Mouse (Mus musculus): ENCODE measurements at regions not wholly inside any gene's neighbourhood (a gene's known extent, or its start where the extent isn't known, plus 50 kb on each side); places are given as distances from the start of the nearest gene placed in this dataset.

DNA sequence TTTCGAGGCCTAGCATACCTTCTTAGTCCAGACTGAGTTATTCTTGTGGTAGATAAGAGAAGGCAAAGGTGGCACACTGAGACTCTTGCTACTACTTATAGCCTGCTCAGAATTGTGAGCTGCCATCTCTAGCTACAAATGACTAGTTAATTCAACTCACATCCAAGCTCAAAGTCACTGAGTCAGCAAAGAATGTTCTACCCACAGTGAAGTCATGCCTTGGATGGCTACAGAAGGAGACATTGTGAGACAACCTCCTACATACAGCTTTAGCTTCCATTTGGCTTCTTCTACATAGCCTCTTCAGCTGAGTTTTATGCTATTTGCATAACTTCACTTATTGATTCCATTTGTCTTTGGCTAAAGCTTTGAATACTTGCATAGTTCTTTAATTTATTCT, 217.2 kb downstream of the Gm21750 start:
- WGBS: 67% methylated on average over 1 of the region's 1 CpGs
- ATAC-seq (replicated peaks; ENCODE audit: insufficient number of reproducible peaks, insufficient read depth, low FRiP score, low read depth): no peak

DNA sequence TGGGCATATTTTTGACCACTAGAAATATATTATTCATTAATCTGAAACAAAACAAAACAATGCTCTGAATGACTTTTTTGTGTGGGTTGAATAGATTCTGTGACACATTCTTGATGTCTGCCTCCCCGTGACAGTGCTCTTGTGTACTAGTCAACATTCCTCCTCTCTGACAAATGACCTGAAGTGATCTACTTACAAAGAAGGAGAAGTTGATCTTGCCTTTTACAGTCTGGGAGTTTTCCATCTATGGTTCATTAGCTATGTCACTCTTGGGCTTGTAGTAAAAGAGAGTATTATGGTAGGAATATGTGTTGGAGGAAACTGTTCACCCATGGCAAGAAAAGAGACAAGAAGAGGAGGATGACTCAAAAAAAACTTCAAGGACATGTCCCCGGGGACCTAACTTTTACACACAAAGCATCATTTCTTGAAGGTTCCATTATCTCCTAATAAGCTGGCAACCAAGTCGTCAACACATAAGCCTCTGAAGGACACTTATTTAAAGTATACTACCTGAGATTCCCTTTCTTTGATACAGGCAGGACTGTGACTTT, 217.9 kb downstream of the Gm21750 start:
- no peaks in the 10 kb centered on the region for H3K36me3 ChIP-seq
- 68% methylated on average over 3 of the region's 3 CpGs for WGBS
- no peaks in the 10 kb centered on the region for H3K9me3 ChIP-seq (replicated peaks)

More for the DNA sequence above, 217.2 kb downstream of the Gm21750 start:
- Histone ChIP-seq H3K4me1 (replicated peaks) (no peaks in the 10 kb centered on the region), H3K36me3 (no peaks in the 10 kb centered on the region), H3K9me3 (replicated peaks) (no peaks in the 10 kb centered on the region), H3K27ac (no peak overlapping the region), H3K4me3 (no peak overlapping the region), H3K27me3 (no peaks in the 10 kb centered on the region), H3K4me2 (no peak overlapping the region), H3K9ac (no peak overlapping the region)

DNA sequence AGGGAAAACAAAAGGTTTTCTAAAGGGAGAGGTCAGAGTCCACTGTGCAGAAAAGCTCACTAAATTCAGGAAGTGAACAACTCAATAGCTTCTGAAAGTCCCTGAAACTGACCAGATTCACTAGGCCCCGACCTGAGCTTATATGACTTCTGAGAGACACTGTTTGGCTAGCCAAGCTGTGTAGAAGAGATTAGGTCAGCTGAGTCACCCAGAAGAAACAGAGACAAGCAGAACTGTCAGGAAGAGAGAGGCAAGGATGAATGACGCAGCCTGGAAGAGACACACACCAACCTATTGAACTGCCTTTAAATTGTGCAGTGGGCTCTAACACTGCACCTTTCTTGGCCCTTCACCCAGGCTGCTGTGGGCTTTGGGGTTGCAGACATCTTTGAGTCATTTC, 230.4 kb downstream of the Gm21750 start:
- no peak overlapping the region for H3K4me2 ChIP-seq
- ATAC-seq (replicated peaks; ENCODE audit: insufficient number of reproducible peaks, insufficient read depth, low FRiP score, low read depth): no peak
- 53% methylated on average over 2 of the region's 2 CpGs for WGBS
- H3K4me1 ChIP-seq (replicated peaks): no peaks in the 10 kb centered on the region
- no peaks in the 10 kb centered on the region for H3K36me3 ChIP-seq
- H3K9me3 ChIP-seq (replicated peaks): no peaks in the 10 kb centered on the region
- no peaks in the 10 kb centered on the region for H3K27me3 ChIP-seq
- H3K9ac ChIP-seq: no peak overlapping the region
- no peak overlapping the region for H3K4me3 ChIP-seq
- no peak overlapping the region for H3K27ac ChIP-seq

More for the DNA sequence above, 217.9 kb downstream of the Gm21750 start:
- no peak overlapping the region for H3K9ac ChIP-seq
- H3K27ac ChIP-seq: no peak overlapping the region
- no peak overlapping the region for H3K4me2 ChIP-seq
- no peak overlapping the region for H3K4me3 ChIP-seq
- no peaks in the 10 kb centered on the region for H3K4me1 ChIP-seq (replicated peaks)
- ATAC-seq (replicated peaks; ENCODE audit: insufficient number of reproducible peaks, insufficient read depth, low FRiP score, low read depth): no peak
- no peaks in the 10 kb centered on the region for H3K27me3 ChIP-seq

DNA sequence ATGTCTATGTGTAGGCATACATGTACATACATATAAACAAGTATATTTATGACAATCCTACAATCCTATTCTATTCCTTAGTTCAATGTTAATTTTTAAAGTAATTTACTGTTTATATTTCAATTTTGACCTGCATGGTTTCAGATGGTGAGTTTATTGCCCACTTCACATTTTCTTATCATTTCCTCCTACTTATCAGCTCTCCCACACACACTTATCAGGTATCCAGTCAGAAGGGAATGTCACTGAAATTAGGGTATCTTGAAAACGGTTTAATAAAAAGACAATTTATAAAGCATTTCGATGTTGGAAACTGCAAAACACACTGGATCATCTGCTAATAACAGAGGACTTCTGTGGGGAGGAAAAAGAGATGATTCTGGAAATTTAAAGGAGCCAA, 233.8 kb downstream of the Gm21750 start:
- H3K9me3 ChIP-seq (replicated peaks): no peaks in the 10 kb centered on the region
- no peak overlapping the region for H3K9ac ChIP-seq
- 56% methylated on average over 2 of the region's 2 CpGs for WGBS
- no peaks in the 10 kb centered on the region for H3K4me1 ChIP-seq (replicated peaks)
- H3K4me2 ChIP-seq: no peak overlapping the region
- no peaks in the 10 kb centered on the region for H3K36me3 ChIP-seq
- no peak overlapping the region for H3K4me3 ChIP-seq
- H3K27ac ChIP-seq: no peak overlapping the region
- H3K27me3 ChIP-seq: no peaks in the 10 kb centered on the region
- no peak for ATAC-seq (replicated peaks; ENCODE audit: insufficient number of reproducible peaks, insufficient read depth, low FRiP score, low read depth)

DNA sequence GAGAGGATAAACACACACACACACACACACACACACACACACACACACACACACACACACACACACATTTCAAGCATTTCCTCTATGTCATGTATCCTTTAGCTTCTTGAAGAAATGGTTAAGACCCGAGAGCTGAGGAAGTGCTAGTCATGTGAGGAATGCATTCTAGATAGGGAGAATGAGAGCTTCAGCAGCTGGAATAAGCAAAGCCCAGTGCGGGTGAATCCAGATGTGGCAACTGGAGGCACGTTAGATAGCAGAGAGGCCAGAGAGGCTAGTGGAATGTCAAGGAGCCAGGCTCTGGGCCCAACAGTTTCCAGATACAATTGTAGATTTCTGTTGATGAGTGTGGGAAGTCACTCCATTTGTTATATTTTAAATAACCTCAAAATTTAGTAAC, 234.2 kb downstream of the Gm21750 start:
- WGBS: 21% methylated on average over 3 of the region's 3 CpGs
- ATAC-seq (replicated peaks; ENCODE audit: insufficient number of reproducible peaks, insufficient read depth, low FRiP score, low read depth): no peak
- Histone ChIP-seq H3K27me3 (no peaks in the 10 kb centered on the region), H3K4me2 (no peak overlapping the region), H3K9me3 (replicated peaks) (no peaks in the 10 kb centered on the region), H3K27ac (no peak overlapping the region), H3K4me1 (replicated peaks) (no peaks in the 10 kb centered on the region), H3K4me3 (no peak overlapping the region), H3K36me3 (no peaks in the 10 kb centered on the region), H3K9ac (no peak overlapping the region)

DNA sequence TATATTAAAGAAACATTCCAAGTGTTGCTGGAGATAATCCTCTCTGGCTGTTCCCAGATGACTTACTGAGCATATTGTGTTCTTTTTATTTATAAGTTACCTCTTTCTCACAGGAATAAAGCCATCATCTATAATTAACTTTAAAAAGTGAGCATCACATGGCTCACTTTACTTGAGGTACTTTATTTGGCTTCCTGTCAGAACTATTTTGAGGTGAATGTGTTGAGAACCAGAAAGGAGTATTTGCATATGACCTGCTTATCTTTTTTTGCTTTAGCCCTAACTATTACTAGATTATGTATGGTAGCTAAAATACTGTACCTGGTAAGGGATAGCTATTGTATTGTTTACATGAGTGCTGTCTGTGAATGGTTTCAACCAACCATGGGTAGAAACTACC, 238.1 kb downstream of the Gm21750 start:
- H3K36me3 ChIP-seq: no peaks in the 10 kb centered on the region
- no peaks in the 10 kb centered on the region for H3K9me3 ChIP-seq (replicated peaks)
- H3K27ac ChIP-seq: no peak overlapping the region
- no peak overlapping the region for H3K4me2 ChIP-seq
- H3K9ac ChIP-seq: no peak overlapping the region
- H3K4me3 ChIP-seq: no peak overlapping the region
- no peaks in the 10 kb centered on the region for H3K4me1 ChIP-seq (replicated peaks)
- no peaks in the 10 kb centered on the region for H3K27me3 ChIP-seq
- no peak for ATAC-seq (replicated peaks; ENCODE audit: insufficient number of reproducible peaks, insufficient read depth, low FRiP score, low read depth)

DNA sequence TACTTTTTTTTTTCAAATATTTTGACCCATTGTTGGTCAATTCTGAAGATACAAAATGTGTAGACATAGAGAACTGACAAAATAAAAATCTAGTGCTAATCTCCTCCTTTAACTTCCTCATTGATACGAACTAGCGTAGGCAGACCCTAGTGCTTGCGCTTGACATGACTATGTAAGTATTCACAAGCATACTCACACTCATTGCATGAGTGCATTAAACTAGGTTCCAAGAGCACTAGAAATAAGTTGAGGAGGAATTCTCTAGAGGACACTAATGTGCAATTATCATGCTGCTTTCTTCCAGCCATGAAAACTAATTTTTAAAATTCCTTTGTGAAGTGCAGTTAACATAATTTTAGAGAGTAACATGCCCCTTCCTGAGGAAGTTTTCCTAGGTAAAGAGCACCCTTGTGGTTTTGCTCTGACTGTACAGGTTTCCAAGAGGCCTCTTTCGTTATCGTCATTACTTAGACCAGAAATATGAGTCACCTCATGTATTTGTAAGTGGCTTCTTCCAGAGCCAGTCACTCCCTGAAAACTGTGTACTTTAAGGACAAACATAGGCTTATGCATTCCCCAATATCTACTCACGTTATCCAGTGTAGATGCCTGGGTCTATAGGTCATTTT, 241.2 kb downstream of the Gm21750 start:
- no peak for ATAC-seq (replicated peaks; ENCODE audit: insufficient number of reproducible peaks, insufficient read depth, low FRiP score, low read depth)
- no peak overlapping the region for H3K4me3 ChIP-seq
- no peaks in the 10 kb centered on the region for H3K9me3 ChIP-seq (replicated peaks)
- no peak overlapping the region for H3K9ac ChIP-seq
- WGBS: 79% methylated on average over 6 of the region's 6 CpGs
- H3K4me2 ChIP-seq: no peak overlapping the region
- H3K36me3 ChIP-seq: no peaks in the 10 kb centered on the region
- no peaks in the 10 kb centered on the region for H3K27me3 ChIP-seq
- H3K4me1 ChIP-seq (replicated peaks): no peaks in the 10 kb centered on the region
- no peak overlapping the region for H3K27ac ChIP-seq

DNA sequence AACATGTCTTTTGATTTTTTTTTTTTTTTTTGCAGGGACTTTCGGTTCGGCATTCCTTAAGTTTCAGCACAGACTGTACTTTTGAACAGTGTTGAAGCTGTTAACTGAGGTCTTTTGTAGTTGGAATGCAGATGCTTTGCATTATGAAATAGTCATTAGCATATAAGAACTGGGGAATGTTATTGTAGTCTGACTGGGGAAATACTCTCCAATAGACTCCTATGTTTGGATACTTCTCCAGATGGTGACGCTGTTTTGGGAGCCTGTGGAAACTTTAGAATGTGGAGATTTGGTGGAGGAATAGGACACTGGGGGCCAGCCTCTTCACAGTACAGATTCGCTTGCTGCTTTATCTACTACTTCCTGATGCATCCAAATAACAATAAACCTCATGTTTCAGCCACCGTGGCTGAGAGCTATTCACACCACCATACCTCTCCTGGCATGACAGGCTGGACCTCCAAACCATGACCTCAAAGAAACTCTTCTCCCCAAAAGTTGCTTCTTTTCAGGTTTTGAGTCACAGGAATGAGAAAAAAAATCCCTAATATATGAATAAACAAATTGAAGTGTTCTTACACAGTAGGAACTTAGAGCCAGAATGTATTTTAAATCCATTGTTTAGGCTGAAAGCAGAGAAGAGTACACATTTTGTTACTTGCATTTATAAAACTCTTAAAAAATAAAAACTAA, 252.9 kb downstream of the Gm21750 start:
- Histone ChIP-seq H3K4me3 (no peak overlapping the region), H3K4me1 (replicated peaks) (no peaks in the 10 kb centered on the region), H3K9ac (no peak overlapping the region), H3K27ac (no peak overlapping the region), H3K27me3 (no peaks in the 10 kb centered on the region), H3K9me3 (replicated peaks) (no peaks in the 10 kb centered on the region), H3K36me3 (no peaks in the 10 kb centered on the region), H3K4me2 (no peak overlapping the region)
- no peak for ATAC-seq (replicated peaks; ENCODE audit: insufficient number of reproducible peaks, insufficient read depth, low FRiP score, low read depth)
- WGBS: 55% methylated on average over 5 of the region's 5 CpGs

DNA sequence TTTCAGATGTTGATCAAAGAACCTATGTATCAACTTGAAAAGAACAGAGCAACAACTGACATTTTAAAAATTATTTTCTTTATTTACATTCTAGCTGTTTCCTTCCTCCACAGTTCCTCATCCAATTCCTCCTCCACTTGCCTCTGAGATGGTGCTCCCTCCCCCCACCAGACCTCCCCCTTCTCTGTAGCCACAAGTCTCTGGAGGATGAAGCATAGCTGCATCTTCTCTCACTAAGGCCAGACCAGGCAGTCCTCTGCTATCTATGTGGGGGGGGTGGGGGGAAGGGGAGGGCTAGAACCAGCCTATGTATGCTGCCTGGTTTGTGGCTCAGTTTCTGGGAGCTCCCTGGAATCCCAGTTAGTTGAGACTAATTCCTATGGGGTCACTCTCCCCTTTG, 255.0 kb downstream of the Gm21750 start:
- H3K36me3 ChIP-seq: no peaks in the 10 kb centered on the region
- no peak for ATAC-seq (replicated peaks; ENCODE audit: insufficient number of reproducible peaks, insufficient read depth, low FRiP score, low read depth)
- no peaks in the 10 kb centered on the region for H3K4me1 ChIP-seq (replicated peaks)
- H3K27ac ChIP-seq: no peak overlapping the region
- no peaks in the 10 kb centered on the region for H3K9me3 ChIP-seq (replicated peaks)
- no peaks in the 10 kb centered on the region for H3K27me3 ChIP-seq
- H3K9ac ChIP-seq: no peak overlapping the region
- no peak overlapping the region for H3K4me2 ChIP-seq
- no peak overlapping the region for H3K4me3 ChIP-seq

DNA sequence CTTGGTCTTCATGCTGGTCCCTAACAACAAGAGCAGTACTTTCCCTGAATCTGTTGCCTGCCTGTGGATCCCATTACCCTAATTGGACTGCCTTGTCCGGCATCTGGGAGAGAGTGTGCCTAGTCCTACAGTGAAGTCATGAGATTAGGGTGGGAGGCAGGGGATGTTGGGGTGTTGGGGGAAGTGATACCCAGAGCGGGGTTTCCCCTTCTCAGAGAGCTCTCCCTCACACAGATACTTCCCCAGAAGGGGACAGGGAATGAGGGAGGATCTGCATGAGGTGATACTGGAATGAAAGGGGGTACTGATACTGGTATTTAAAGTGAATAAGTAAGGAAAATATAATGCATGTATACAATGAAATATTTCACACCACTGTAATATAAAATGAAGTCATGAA, 270.1 kb downstream of the Gm21750 start:
- 51% methylated on average over 2 of the region's 2 CpGs for WGBS
- no peak for ATAC-seq (replicated peaks; ENCODE audit: insufficient number of reproducible peaks, insufficient read depth, low FRiP score, low read depth)
- no peaks in the 10 kb centered on the region for H3K36me3 ChIP-seq

DNA sequence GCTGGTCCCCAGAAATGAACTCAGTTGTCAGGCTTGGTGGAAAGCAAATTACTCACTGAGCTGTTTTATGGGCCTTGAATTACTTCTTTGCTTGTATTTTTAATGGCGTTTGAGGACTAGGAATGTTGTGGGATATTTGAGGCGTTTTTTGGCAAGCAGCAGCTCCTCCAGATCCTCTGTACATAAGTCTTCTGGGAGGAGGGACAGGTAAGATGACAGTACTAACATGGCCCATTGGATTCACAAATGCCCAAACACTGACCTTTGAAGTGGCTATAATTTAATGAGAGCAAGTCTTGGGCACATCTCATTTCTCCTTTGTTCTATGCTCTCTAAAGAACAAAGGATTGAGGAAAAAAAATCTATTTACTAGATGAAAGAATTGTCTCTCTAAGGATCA, 286.3 kb downstream of the Gm21750 start:
- no peak overlapping the region for H3K4me2 ChIP-seq
- H3K9ac ChIP-seq: no peak overlapping the region
- no peaks in the 10 kb centered on the region for H3K27me3 ChIP-seq
- H3K4me1 ChIP-seq (replicated peaks): no peaks in the 10 kb centered on the region
- H3K36me3 ChIP-seq: no peaks in the 10 kb centered on the region
- ATAC-seq (replicated peaks; ENCODE audit: insufficient number of reproducible peaks, insufficient read depth, low FRiP score, low read depth): no peak
- H3K4me3 ChIP-seq: no peak overlapping the region
- H3K27ac ChIP-seq: no peak overlapping the region
- 60% methylated on average over 2 of the region's 2 CpGs for WGBS
- no peaks in the 10 kb centered on the region for H3K9me3 ChIP-seq (replicated peaks)

More for the DNA sequence above, 270.1 kb downstream of the Gm21750 start:
- H3K9me3 ChIP-seq (replicated peaks): no peaks in the 10 kb centered on the region
- no peak overlapping the region for H3K4me3 ChIP-seq
- H3K4me1 ChIP-seq (replicated peaks): no peaks in the 10 kb centered on the region
- no peak overlapping the region for H3K27ac ChIP-seq
- no peaks in the 10 kb centered on the region for H3K27me3 ChIP-seq
- H3K4me2 ChIP-seq: no peak overlapping the region
- no peak overlapping the region for H3K9ac ChIP-seq

DNA sequence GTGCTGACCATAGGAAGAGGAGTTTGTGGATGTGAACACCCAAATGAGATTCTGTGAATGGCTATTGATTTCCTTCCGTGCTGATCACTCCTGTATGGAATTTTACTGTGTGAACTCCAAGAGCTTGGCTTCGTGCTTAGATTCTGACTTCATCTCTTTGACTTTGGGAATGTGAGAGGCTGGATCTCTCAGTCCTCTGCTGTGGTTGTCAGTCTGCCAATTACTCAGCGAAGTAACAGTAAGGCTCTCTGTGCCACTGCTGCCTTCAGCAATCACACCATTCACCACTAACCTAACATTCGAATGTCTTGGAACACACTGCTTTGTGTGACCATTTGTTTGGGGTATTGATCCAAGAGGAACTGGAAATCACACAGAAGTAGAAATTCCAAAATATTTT, 291.5 kb downstream of the Gm21750 start:
- no peak overlapping the region for H3K9ac ChIP-seq
- H3K9me3 ChIP-seq (replicated peaks): no peaks in the 10 kb centered on the region
- no peak overlapping the region for H3K4me3 ChIP-seq
- no peak overlapping the region for H3K4me2 ChIP-seq
- H3K27ac ChIP-seq: no peak overlapping the region
- H3K4me1 ChIP-seq (replicated peaks): no peaks in the 10 kb centered on the region
- 72% methylated on average over 4 of the region's 4 CpGs for WGBS
- H3K36me3 ChIP-seq: no peaks in the 10 kb centered on the region
- ATAC-seq (replicated peaks; ENCODE audit: insufficient number of reproducible peaks, insufficient read depth, low FRiP score, low read depth): no peak
- H3K27me3 ChIP-seq: no peaks in the 10 kb centered on the region

Data from heart, embryonic 15.5 days (tissue).